Mouse (Mus musculus): Measurements from ENCODE around the gene Gm10260. TPM values are rescaled to one million over a fixed set of nuclear protein-coding genes. Genes with fewer than 3 reads are reported as not detected.

Gene Gm10260
- polyA plus RNA-seq (2014; fragmentation: Nextera tagmentation; extraction: Ambion mirVana): 3.2 and 3.4 TPM in 2 replicates

- no peaks in the 10 kb centered on the region for H3K4me1 ChIP-seq (replicated peaks; ENCODE audit: control insufficient read depth, insufficient read depth, low read length)
- ATAC-seq (ENCODE audit: low FRiP score): no peak
- DNase-seq (ENCODE audit: low spot score): no peak
- no peaks in the 10 kb centered on the region for H3K36me3 ChIP-seq (ENCODE audit: control insufficient read depth, insufficient read depth, low read length)
- no peaks in the 10 kb centered on the region for H3K27me3 ChIP-seq (ENCODE audit: control insufficient read depth, insufficient read depth, low read length)
- WGBS: 94% methylated on average over 10 of the region's 11 CpGs
- H3K27ac ChIP-seq (ENCODE audit: low read depth, low read length): no peak within 1 kb of the TSS
- no peak within 1 kb of the TSS for H3K9ac ChIP-seq (ENCODE audit: low read depth, low read length)
- H3K9me3 ChIP-seq (ENCODE audit: control insufficient read depth, low read length): no peaks in the 10 kb centered on the region
- H3K4me2 ChIP-seq (replicated peaks; ENCODE audit: low read depth, low read length): no peak within 1 kb of the TSS
- no peak within 1 kb of the TSS for H3K4me3 ChIP-seq (ENCODE audit: low read depth, low read length)
Observed at GRCm38 (mm10) chr13:97760532-97760931, at the start of gene Gm10260. Gene Gm10260 (minus strand): TSS chr13:97760632.

- Histone ChIP-seq H3K4me1 (replicated peaks; ENCODE audit: control insufficient read depth, insufficient read depth, low read length) (no peaks in the 10 kb centered on the region), H3K4me3 (ENCODE audit: low read depth, low read length) (no peak overlapping the region), H3K9ac (ENCODE audit: low read depth, low read length) (no peak overlapping the region), H3K4me2 (replicated peaks; ENCODE audit: low read depth, low read length) (no peak overlapping the region), H3K9me3 (ENCODE audit: control insufficient read depth, low read length) (no peaks in the 10 kb centered on the region), H3K36me3 (ENCODE audit: control insufficient read depth, insufficient read depth, low read length) (no peaks in the 10 kb centered on the region), H3K27ac (ENCODE audit: low read depth, low read length) (no peak overlapping the region), H3K27me3 (ENCODE audit: control insufficient read depth, insufficient read depth, low read length) (no peaks in the 10 kb centered on the region)
- WGBS: 85% methylated on average over 4 of the region's 4 CpGs
- DNase-seq (ENCODE audit: low spot score): no peak
- no peak for ATAC-seq (ENCODE audit: low FRiP score)
Observed at GRCm38 (mm10) chr13:97809828-97810227, 49.4 kb upstream of the Gm10260 start.

GRCm38 (mm10) chr13:97805907-97806306, 45.5 kb upstream of the Gm10260 start:
- no peaks in the 10 kb centered on the region for H3K27me3 ChIP-seq (ENCODE audit: control insufficient read depth, insufficient read depth, low read length)
- no peak overlapping the region for H3K4me2 ChIP-seq (replicated peaks; ENCODE audit: low read depth, low read length)
- H3K4me1 ChIP-seq (replicated peaks; ENCODE audit: control insufficient read depth, insufficient read depth, low read length): 0 out of 2 replicates have a peak, but pooled peaks cover 2% of the 10 kb centered on the region
- H3K9ac ChIP-seq (ENCODE audit: low read depth, low read length): no peak overlapping the region
- no peak overlapping the region for H3K4me3 ChIP-seq (ENCODE audit: low read depth, low read length)
- no peak for ATAC-seq (ENCODE audit: low FRiP score)
- no peak overlapping the region for H3K27ac ChIP-seq (ENCODE audit: low read depth, low read length)
- no peak for DNase-seq (ENCODE audit: low spot score)
- H3K9me3 ChIP-seq (ENCODE audit: control insufficient read depth, low read length): no peaks in the 10 kb centered on the region
- H3K36me3 ChIP-seq (ENCODE audit: control insufficient read depth, insufficient read depth, low read length): no peaks in the 10 kb centered on the region
- WGBS: 87% methylated on average over 9 of the region's 9 CpGs

GRCm38 (mm10) chr13:97802386-97802785, 42.0 kb upstream of the Gm10260 start:
- no peak for DNase-seq (ENCODE audit: low spot score)
- 48% methylated on average over 4 of the region's 4 CpGs for WGBS
- H3K27ac ChIP-seq (ENCODE audit: low read depth, low read length): no peak overlapping the region
- H3K4me2 ChIP-seq (replicated peaks; ENCODE audit: low read depth, low read length): no peak overlapping the region
- H3K9ac ChIP-seq (ENCODE audit: low read depth, low read length): no peak overlapping the region
- H3K4me3 ChIP-seq (ENCODE audit: low read depth, low read length): no peak overlapping the region
- ATAC-seq (ENCODE audit: low FRiP score): no peak
- H3K27me3 ChIP-seq (ENCODE audit: control insufficient read depth, insufficient read depth, low read length): no peaks in the 10 kb centered on the region
- no peaks in the 10 kb centered on the region for H3K36me3 ChIP-seq (ENCODE audit: control insufficient read depth, insufficient read depth, low read length)
- peaks cover 5% of the 10 kb centered on the region; the same call in 1 of the 2 replicates for H3K4me1 ChIP-seq (replicated peaks; ENCODE audit: control insufficient read depth, insufficient read depth, low read length)
- no peaks in the 10 kb centered on the region for H3K9me3 ChIP-seq (ENCODE audit: control insufficient read depth, low read length)

GRCm38 (mm10) chr13:97797462-97797861, 37.0 kb upstream of the Gm10260 start:
- Histone ChIP-seq H3K4me3 (ENCODE audit: low read depth, low read length) (no peak overlapping the region), H3K27me3 (ENCODE audit: control insufficient read depth, insufficient read depth, low read length) (no peaks in the 10 kb centered on the region), H3K9me3 (ENCODE audit: control insufficient read depth, low read length) (no peaks in the 10 kb centered on the region), H3K9ac (ENCODE audit: low read depth, low read length) (no peak overlapping the region), H3K4me1 (replicated peaks; ENCODE audit: control insufficient read depth, insufficient read depth, low read length) (peaks cover 5% of the 10 kb centered on the region; the same call in 1 of the 2 replicates), H3K36me3 (ENCODE audit: control insufficient read depth, insufficient read depth, low read length) (no peaks in the 10 kb centered on the region), H3K4me2 (replicated peaks; ENCODE audit: low read depth, low read length) (no peak overlapping the region), H3K27ac (ENCODE audit: low read depth, low read length) (peak overlapping the region; percentile 54)
- WGBS: 10% methylated on average over 5 of the region's 5 CpGs
- ATAC-seq (ENCODE audit: low FRiP score) (peak; percentile 49; the same call in 1 of the 2 replicates), DNase-seq (ENCODE audit: low spot score) (peak; percentile 36)

- H3K36me3 ChIP-seq (ENCODE audit: control insufficient read depth, insufficient read depth, low read length): no peaks in the 10 kb centered on the region
- H3K27ac ChIP-seq (ENCODE audit: low read depth, low read length): no peak overlapping the region
- no peak overlapping the region for H3K4me2 ChIP-seq (replicated peaks; ENCODE audit: low read depth, low read length)
- DNase-seq (ENCODE audit: low spot score) (no peak), ATAC-seq (ENCODE audit: low FRiP score) (no peak)
- peaks cover 3% of the 10 kb centered on the region; the same call in 1 of the 2 replicates for H3K4me1 ChIP-seq (replicated peaks; ENCODE audit: control insufficient read depth, insufficient read depth, low read length)
- no peaks in the 10 kb centered on the region for H3K27me3 ChIP-seq (ENCODE audit: control insufficient read depth, insufficient read depth, low read length)
- no peaks in the 10 kb centered on the region for H3K9me3 ChIP-seq (ENCODE audit: control insufficient read depth, low read length)
- WGBS: 75% methylated on average over 1 of the region's 1 CpGs
- H3K4me3 ChIP-seq (ENCODE audit: low read depth, low read length): no peak overlapping the region
- no peak overlapping the region for H3K9ac ChIP-seq (ENCODE audit: low read depth, low read length)
Observed at GRCm38 (mm10) chr13:97794780-97795179, 34.3 kb upstream of the Gm10260 start.

- H3K4me2 ChIP-seq (replicated peaks; ENCODE audit: low read depth, low read length): no peak overlapping the region
- DNase-seq (ENCODE audit: low spot score): no peak
- H3K9me3 ChIP-seq (ENCODE audit: control insufficient read depth, low read length): no peaks in the 10 kb centered on the region
- no peak overlapping the region for H3K4me3 ChIP-seq (ENCODE audit: low read depth, low read length)
- H3K9ac ChIP-seq (ENCODE audit: low read depth, low read length): no peak overlapping the region
- H3K36me3 ChIP-seq (ENCODE audit: control insufficient read depth, insufficient read depth, low read length): no peaks in the 10 kb centered on the region
- no peak overlapping the region for H3K27ac ChIP-seq (ENCODE audit: low read depth, low read length)
- H3K4me1 ChIP-seq (replicated peaks; ENCODE audit: control insufficient read depth, insufficient read depth, low read length): peaks cover 3% of the 10 kb centered on the region; the same call in 1 of the 2 replicates
- no peaks in the 10 kb centered on the region for H3K27me3 ChIP-seq (ENCODE audit: control insufficient read depth, insufficient read depth, low read length)
- ATAC-seq (ENCODE audit: low FRiP score): no peak
- WGBS: 37% methylated on average over 1 of the region's 1 CpGs
Observed at GRCm38 (mm10) chr13:97793932-97794331, 33.5 kb upstream of the Gm10260 start.

- H3K9ac ChIP-seq (ENCODE audit: low read depth, low read length): no peak overlapping the region
- WGBS: 71% methylated on average over 6 of the region's 6 CpGs
- H3K27ac ChIP-seq (ENCODE audit: low read depth, low read length): no peak overlapping the region
- no peak overlapping the region for H3K4me2 ChIP-seq (replicated peaks; ENCODE audit: low read depth, low read length)
- H3K9me3 ChIP-seq (ENCODE audit: control insufficient read depth, low read length): no peaks in the 10 kb centered on the region
- H3K4me1 ChIP-seq (replicated peaks; ENCODE audit: control insufficient read depth, insufficient read depth, low read length): no peaks in the 10 kb centered on the region
- no peak overlapping the region for H3K4me3 ChIP-seq (ENCODE audit: low read depth, low read length)
- H3K27me3 ChIP-seq (ENCODE audit: control insufficient read depth, insufficient read depth, low read length): no peaks in the 10 kb centered on the region
- H3K36me3 ChIP-seq (ENCODE audit: control insufficient read depth, insufficient read depth, low read length): no peaks in the 10 kb centered on the region
- DNase-seq (ENCODE audit: low spot score) (no peak), ATAC-seq (ENCODE audit: low FRiP score) (no peak)
Observed at GRCm38 (mm10) chr13:97791664-97792063, 31.2 kb upstream of the Gm10260 start.

- H3K27me3 ChIP-seq (ENCODE audit: control insufficient read depth, insufficient read depth, low read length): no peaks in the 10 kb centered on the region
- H3K9ac ChIP-seq (ENCODE audit: low read depth, low read length): no peak overlapping the region
- WGBS: 85% methylated on average over 12 of the region's 12 CpGs
- H3K27ac ChIP-seq (ENCODE audit: low read depth, low read length): no peak overlapping the region
- H3K9me3 ChIP-seq (ENCODE audit: control insufficient read depth, low read length): no peaks in the 10 kb centered on the region
- ATAC-seq (ENCODE audit: low FRiP score) (no peak), DNase-seq (ENCODE audit: low spot score) (no peak)
- H3K4me2 ChIP-seq (replicated peaks; ENCODE audit: low read depth, low read length): no peak overlapping the region
- no peaks in the 10 kb centered on the region for H3K36me3 ChIP-seq (ENCODE audit: control insufficient read depth, insufficient read depth, low read length)
- H3K4me3 ChIP-seq (ENCODE audit: low read depth, low read length): no peak overlapping the region
- H3K4me1 ChIP-seq (replicated peaks; ENCODE audit: control insufficient read depth, insufficient read depth, low read length): no peaks in the 10 kb centered on the region
Observed at GRCm38 (mm10) chr13:97789782-97790450, 29.5 kb upstream of the Gm10260 start.

All from hindbrain, embryonic 11.5 days (tissue).